Mouse (Mus musculus): ENCODE results near the gene Hecw2. TPM values are rescaled to one million over a fixed set of nuclear protein-coding genes. Genes with fewer than 3 reads are reported as not detected.

Hecw2 gene
- polyA plus RNA-seq, 1 experiment from 2014 or later: 5.7 TPM

DNA sequence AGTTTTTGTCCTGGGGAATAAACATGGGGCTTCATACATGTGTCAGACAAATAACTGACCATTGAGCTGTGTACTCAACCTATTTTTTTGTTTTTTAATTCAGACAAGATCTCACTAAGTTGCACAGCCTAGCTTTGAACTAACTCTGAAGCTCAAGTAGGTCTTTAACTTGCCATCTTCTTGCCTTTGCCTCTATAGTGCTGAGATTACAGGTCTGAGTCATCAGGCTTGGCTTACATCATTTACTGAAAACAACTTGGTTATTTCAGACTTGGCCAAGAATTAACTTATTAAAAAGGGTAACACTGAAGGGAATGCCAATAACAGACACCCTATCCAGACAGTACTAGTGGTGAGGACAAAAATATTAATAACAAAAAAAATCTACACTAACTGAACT, 335.8 kb downstream of the Hecw2 start:
- Histone ChIP-seq H3K27me3 (no peaks in the 10 kb centered on the region), H3K9me3 (no peaks in the 10 kb centered on the region), H3K27ac (no peak overlapping the region), H3K4me2 (replicated peaks) (no peak overlapping the region), H3K9ac (replicated peaks) (no peak overlapping the region), H3K4me1 (replicated peaks) (no peaks in the 10 kb centered on the region), H3K4me3 (replicated peaks) (no peak overlapping the region), H3K36me3 (no peaks in the 10 kb centered on the region)
- no peak for ATAC-seq

DNA sequence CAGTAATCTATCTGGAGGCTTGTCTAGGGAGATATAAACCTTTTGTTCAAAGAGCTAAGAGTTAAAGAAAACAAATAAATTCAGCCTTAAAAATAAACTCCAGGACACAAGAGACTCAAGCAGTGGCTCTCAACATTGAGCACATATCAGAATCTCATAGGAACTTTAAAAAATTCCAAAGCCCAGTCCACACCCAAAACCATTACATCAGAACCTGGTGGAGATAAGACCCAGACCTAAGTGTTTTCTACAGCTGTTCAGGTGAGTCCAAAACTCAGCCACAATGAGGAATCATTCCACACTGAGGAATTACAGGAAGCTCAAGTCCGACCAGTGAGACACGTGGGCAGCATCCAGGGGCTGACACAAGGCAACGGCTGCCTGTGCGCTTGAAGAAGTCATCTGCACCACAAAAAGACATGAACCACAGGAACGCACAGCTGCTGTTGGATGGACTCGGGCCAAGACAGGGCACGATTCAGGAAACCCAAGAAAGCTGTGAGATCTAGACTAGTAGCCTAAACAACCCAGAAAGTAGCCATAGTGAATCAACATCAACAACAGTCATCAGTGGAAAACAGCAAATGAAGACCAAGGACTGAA, 338.4 kb downstream of the Hecw2 start:
- Histone ChIP-seq H3K9ac (replicated peaks) (no peak overlapping the region), H3K4me3 (replicated peaks) (no peak overlapping the region), H3K27me3 (no peaks in the 10 kb centered on the region), H3K27ac (no peak overlapping the region), H3K36me3 (no peaks in the 10 kb centered on the region), H3K9me3 (no peaks in the 10 kb centered on the region), H3K4me1 (replicated peaks) (no peaks in the 10 kb centered on the region), H3K4me2 (replicated peaks) (no peak overlapping the region)
- ATAC-seq: no peak
- 94% methylated on average over 7 of the region's 7 CpGs for WGBS

DNA sequence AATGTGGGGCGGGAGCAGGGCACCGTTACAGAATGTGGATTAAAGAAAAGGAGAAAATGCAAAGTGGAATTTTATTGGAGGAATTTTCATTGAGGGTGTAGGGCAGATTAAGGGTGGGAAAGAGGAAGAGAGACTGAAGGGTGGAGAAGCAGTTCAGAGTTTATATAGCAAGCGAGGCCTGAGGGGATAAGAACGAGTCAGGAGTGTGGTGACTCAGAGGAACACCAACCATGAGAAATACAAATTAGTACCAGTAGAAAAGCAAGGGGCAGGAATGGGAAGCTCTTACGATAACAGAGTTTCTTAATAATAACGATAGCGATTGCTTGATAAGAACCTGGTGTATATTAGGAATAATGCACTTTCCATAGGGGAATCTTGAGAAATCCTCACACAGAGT, 339.2 kb downstream of the Hecw2 start:
- Histone ChIP-seq H3K4me1 (replicated peaks) (no peaks in the 10 kb centered on the region), H3K36me3 (no peaks in the 10 kb centered on the region), H3K27me3 (no peaks in the 10 kb centered on the region), H3K4me3 (replicated peaks) (no peak overlapping the region), H3K9ac (replicated peaks) (no peak overlapping the region), H3K9me3 (no peaks in the 10 kb centered on the region), H3K4me2 (replicated peaks) (no peak overlapping the region), H3K27ac (no peak overlapping the region)
- ATAC-seq: no peak
- WGBS: 92% methylated on average over 7 of the region's 7 CpGs

DNA sequence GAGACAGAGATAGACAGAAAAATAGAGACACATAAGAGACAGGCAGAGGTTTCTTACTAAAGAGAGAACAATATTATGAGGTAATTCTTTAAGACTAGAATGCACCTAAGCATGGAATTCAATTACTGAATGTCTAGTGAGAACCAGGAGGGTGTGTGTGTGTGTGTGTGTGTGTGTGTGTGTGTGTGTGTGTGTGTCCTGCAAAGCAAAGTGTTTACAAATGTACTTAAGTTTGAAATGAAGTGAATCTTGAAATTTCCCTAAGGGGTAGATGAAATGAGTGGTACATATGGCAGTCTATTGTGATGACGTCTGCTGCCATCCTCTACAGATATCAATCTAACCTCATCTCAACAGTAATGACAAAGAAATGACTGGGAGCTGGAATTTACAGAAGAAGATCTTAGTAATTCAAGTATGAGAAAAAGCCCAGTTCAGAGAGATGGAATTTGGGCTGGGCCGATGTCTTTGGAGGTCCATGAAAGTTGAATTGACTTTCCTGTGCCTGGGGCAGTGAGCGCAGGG, 342.8 kb downstream of the Hecw2 start:
- WGBS: 91% methylated on average over 3 of the region's 3 CpGs
- Histone ChIP-seq H3K27ac (no peak overlapping the region), H3K9ac (replicated peaks) (no peak overlapping the region), H3K27me3 (no peaks in the 10 kb centered on the region), H3K4me3 (replicated peaks) (no peak overlapping the region), H3K36me3 (no peaks in the 10 kb centered on the region), H3K4me2 (replicated peaks) (no peak overlapping the region), H3K4me1 (replicated peaks) (no peaks in the 10 kb centered on the region), H3K9me3 (no peaks in the 10 kb centered on the region)
- no peak for ATAC-seq

DNA sequence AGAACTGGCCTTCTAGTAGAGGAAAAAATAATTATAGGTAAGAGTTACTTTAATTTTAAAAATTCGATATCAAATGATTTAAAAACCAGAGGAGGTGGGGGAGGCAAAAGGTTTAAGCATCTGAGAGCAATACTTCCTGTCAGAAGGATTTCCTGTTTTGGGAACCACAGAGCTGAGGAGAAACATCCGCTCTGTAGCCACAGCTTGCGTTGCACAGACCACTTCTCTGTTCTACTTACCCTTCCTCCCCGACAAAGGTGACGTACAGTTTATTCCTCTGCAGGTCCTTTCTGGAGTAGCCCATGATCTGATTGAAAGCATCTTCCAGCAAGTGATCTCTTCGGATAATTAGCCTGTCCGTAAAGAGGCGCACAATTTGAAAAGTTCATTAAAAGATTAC, 343.6 kb downstream of the Hecw2 start:
- ATAC-seq: no peak
- 89% methylated on average over 8 of the region's 8 CpGs for WGBS
- no peak overlapping the region for H3K4me3 ChIP-seq (replicated peaks)
- no peak overlapping the region for H3K27ac ChIP-seq
- no peaks in the 10 kb centered on the region for H3K9me3 ChIP-seq
- H3K27me3 ChIP-seq: no peaks in the 10 kb centered on the region
- no peak overlapping the region for H3K4me2 ChIP-seq (replicated peaks)
- H3K4me1 ChIP-seq (replicated peaks): no peaks in the 10 kb centered on the region
- H3K9ac ChIP-seq (replicated peaks): no peak overlapping the region
- no peaks in the 10 kb centered on the region for H3K36me3 ChIP-seq

DNA sequence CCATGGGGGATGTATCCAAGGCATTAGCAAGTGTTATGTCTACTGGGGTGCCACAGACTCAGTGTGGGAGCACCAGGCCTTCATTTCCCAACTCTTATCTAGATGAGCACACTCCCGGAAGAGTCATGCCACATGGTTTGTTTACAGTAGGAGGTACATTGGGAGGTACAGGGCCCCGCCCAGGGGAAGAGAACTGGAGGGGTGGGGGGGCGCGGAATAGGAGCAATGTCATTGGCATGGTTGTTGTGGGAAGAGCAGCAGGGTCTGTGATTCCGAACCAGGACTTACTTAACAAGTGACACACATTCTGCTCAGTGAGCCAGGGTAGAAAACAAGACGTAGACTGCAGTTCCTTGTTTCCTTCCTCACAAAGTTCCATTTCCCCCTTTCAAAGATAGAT, 344.1 kb downstream of the Hecw2 start:
- Histone ChIP-seq H3K36me3 (no peaks in the 10 kb centered on the region), H3K9me3 (no peaks in the 10 kb centered on the region), H3K27ac (no peak overlapping the region), H3K4me2 (replicated peaks) (no peak overlapping the region), H3K9ac (replicated peaks) (no peak overlapping the region), H3K27me3 (no peaks in the 10 kb centered on the region), H3K4me1 (replicated peaks) (no peaks in the 10 kb centered on the region), H3K4me3 (replicated peaks) (no peak overlapping the region)
- no peak for ATAC-seq
- WGBS: 89% methylated on average over 6 of the region's 6 CpGs

DNA sequence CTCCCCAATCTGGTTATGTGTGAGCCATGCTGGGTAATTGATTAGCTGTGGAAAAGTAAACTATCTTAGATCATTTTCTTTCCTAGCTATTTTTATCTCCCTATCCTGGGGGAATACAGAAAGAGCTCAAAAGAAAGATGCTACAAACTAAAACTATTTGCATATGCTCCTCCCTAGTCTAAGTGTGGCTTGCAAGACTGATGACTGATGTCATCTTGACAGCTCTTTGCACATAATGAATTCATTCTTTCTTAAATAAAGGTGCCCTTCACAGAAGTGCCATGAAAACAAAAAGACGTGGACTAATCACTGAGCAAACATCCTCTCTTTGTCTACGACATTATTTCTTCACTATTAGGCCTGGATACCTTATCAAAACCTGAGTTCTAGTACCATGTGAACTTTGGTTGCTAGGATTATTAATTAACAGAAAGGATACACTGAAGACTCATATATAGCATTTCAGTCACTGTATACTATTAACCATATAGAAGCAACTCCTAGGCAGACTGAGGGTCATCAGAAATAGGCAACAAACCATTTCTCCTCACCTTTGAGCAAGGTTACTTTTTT, 348.2 kb downstream of the Hecw2 start:
- no peak for ATAC-seq
- WGBS: 72% methylated on average over 2 of the region's 2 CpGs
- no peak overlapping the region for H3K4me2 ChIP-seq (replicated peaks)
- H3K4me1 ChIP-seq (replicated peaks): no peaks in the 10 kb centered on the region
- H3K36me3 ChIP-seq: no peaks in the 10 kb centered on the region
- no peak overlapping the region for H3K27ac ChIP-seq
- H3K27me3 ChIP-seq: no peaks in the 10 kb centered on the region
- H3K9ac ChIP-seq (replicated peaks): no peak overlapping the region
- H3K9me3 ChIP-seq: no peaks in the 10 kb centered on the region
- H3K4me3 ChIP-seq (replicated peaks): no peak overlapping the region

DNA sequence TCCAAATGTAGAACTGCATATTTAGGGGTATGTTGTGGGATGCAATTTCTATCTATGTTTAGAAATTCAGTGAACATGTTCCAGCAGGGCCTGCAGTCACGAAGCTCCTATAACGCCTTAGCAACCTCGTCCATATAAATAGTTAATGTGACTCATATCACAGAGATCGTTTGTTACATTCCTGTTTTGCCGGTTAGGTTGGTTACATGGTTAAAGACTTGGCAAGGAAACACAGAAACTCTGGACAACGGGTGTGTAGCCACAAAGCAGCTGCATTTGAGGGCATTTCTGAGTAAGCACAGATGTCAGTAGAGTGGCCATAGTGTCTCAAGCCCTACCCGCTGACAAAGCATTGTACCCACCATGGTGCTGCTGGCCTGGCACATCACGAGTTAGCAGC, 349.1 kb downstream of the Hecw2 start:
- H3K9ac ChIP-seq (replicated peaks): no peak overlapping the region
- no peak overlapping the region for H3K27ac ChIP-seq
- no peak overlapping the region for H3K4me2 ChIP-seq (replicated peaks)
- no peaks in the 10 kb centered on the region for H3K27me3 ChIP-seq
- ATAC-seq: no peak
- no peak overlapping the region for H3K4me3 ChIP-seq (replicated peaks)
- WGBS: 92% methylated on average over 8 of the region's 8 CpGs
- no peaks in the 10 kb centered on the region for H3K4me1 ChIP-seq (replicated peaks)
- H3K36me3 ChIP-seq: no peaks in the 10 kb centered on the region
- H3K9me3 ChIP-seq: no peaks in the 10 kb centered on the region

DNA sequence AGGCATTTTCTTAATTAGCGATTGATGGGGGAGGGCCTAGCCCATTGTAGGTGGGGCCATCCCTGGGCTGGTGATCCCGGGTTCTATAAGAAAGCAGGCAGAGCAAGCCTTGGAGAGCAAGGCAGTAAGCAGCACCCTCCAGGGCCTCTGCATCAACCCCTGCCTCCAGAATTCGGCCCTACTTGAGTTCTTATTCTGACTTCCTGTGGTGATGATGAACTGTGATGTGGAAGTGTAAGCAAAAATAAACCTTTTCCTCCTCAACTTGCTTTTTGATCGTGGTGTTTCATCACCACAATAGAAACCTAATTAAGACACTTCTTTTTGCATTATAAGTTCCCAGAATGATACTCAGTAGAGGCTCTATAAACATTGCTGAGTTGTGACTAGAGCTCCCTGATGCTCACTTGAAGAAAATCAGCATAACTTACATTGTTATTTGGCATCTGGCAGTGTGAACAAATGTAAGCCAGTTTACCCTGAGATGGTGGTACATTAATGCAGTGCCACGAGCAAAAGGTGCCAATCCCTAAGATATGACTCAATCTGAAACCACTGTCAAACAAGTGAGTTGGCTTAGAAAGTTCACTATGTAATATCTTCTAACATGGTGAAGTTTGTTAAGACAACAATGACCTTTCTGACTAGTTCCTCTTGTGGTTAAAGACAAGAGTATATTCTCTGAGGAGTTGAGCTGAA, 349.9 kb downstream of the Hecw2 start:
- no peak for ATAC-seq
- Histone ChIP-seq H3K36me3 (no peaks in the 10 kb centered on the region), H3K27ac (no peak overlapping the region), H3K9me3 (no peaks in the 10 kb centered on the region), H3K4me2 (replicated peaks) (no peak overlapping the region), H3K27me3 (no peaks in the 10 kb centered on the region), H3K4me1 (replicated peaks) (no peaks in the 10 kb centered on the region), H3K9ac (replicated peaks) (no peak overlapping the region), H3K4me3 (replicated peaks) (no peak overlapping the region)
- WGBS: 79% methylated on average over 5 of the region's 5 CpGs

DNA sequence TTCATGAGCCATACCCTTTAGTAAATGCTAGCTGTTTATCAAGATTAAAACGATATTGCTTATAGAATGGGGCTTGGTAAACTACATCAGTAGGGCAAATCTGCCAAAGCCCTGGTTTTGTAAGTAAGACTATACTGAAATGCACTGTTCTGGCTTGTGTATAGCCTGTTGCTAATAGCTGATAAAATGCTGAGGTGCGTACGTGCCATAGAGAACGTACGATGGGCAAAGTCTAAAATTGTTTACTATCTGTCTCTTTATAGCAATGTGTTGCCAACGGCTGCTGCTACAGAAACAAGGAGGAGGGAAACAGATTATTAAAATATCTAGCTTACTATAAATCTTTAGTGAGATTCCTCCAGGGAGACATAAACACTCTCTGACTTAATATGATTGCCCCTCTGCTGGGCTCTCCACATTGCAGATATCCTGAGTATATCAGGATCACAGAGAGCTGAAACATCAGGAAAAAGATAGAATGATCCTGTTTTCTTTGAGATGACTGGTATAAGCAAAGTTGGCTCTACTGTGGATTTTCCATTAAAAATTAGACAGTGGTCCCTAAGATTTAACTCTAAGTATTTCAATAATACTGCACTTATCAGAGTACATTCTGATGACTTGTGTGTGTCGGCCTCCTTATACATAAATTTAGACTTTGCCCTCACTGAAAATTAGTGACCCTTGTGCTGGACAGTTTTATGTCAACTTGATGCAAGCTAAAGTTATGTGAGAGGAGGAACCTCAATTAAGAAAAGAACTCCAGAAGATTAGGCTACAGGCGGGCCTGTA, 350.6 kb downstream of the Hecw2 start:
- H3K9ac ChIP-seq (replicated peaks): no peak overlapping the region
- H3K4me3 ChIP-seq (replicated peaks): no peak overlapping the region
- no peaks in the 10 kb centered on the region for H3K9me3 ChIP-seq
- no peak overlapping the region for H3K4me2 ChIP-seq (replicated peaks)
- no peak for ATAC-seq
- no peaks in the 10 kb centered on the region for H3K36me3 ChIP-seq
- WGBS: 94% methylated on average over 8 of the region's 8 CpGs
- no peak overlapping the region for H3K27ac ChIP-seq
- no peaks in the 10 kb centered on the region for H3K4me1 ChIP-seq (replicated peaks)
- H3K27me3 ChIP-seq: no peaks in the 10 kb centered on the region

DNA sequence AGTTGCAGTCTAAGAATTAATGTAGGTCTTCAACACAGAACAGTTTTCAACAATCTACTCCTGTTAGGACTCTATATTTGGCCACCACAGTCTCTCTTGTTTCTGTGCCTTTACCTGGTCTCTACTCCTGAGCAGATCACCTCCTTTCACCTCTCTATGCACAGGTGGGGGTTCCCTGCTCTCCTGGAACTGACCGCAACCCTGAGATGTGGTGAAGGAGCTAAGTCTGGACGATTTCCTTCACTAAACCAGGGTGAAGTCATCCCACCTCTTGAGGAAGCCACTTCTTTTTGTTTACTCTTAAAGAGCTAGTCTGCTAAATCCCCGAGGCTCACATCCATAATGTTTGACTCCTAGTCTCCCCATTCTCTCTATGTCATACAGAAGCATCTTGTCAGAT, 351.9 kb downstream of the Hecw2 start:
- WGBS: 79% methylated on average over 3 of the region's 3 CpGs
- no peaks in the 10 kb centered on the region for H3K4me1 ChIP-seq (replicated peaks)
- no peak overlapping the region for H3K27ac ChIP-seq
- no peak overlapping the region for H3K9ac ChIP-seq (replicated peaks)
- H3K4me3 ChIP-seq (replicated peaks): no peak overlapping the region
- no peaks in the 10 kb centered on the region for H3K9me3 ChIP-seq
- ATAC-seq: no peak
- H3K36me3 ChIP-seq: no peaks in the 10 kb centered on the region
- H3K27me3 ChIP-seq: no peaks in the 10 kb centered on the region
- no peak overlapping the region for H3K4me2 ChIP-seq (replicated peaks)

DNA sequence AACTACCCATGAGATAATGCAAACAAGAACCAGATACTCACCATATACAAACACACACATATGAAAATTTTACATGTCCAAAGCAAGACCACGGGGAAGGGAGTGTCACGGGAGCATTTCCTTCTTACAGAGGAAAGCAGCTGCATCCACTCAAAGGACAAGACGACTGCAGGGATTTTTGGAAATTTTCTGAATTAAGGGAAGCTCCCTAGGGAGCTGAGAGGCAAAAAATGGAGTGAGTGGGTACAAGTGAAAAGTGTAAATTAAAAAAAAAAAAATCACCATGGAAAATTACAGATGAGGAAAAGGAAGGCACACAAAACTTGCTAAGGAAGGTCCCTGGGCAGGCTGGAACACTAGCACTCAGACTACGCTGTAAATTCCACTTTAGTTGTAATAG, 353.9 kb downstream of the Hecw2 start:
- Histone ChIP-seq H3K9ac (replicated peaks) (no peak overlapping the region), H3K27ac (no peak overlapping the region), H3K36me3 (no peaks in the 10 kb centered on the region), H3K4me1 (replicated peaks) (no peaks in the 10 kb centered on the region), H3K9me3 (no peaks in the 10 kb centered on the region), H3K4me3 (replicated peaks) (no peak overlapping the region), H3K4me2 (replicated peaks) (no peak overlapping the region), H3K27me3 (no peaks in the 10 kb centered on the region)
- no peak for ATAC-seq
- 77% methylated on average over 4 of the region's 4 CpGs for WGBS

Measured in midbrain, embryonic 13.5 days (tissue).